Mouse (Mus musculus): Measurements from ENCODE around the gene Ccnf. TPM values are rescaled to one million over a fixed set of nuclear protein-coding genes. Genes with fewer than 3 reads are reported as not detected.

The Ccnf gene
- polyA plus RNA-seq, 1 experiment from 2014 or later = 66.6 TPM

- 90% methylated on average over 7 of the region's 7 CpGs for WGBS
- Histone ChIP-seq H3K9me3 (ENCODE audit: control insufficient read depth, low read length) (no peaks in the 10 kb centered on the region), H3K9ac (ENCODE audit: low read depth, low read length) (no peak overlapping the region), H3K27me3 (ENCODE audit: control insufficient read depth, insufficient read depth, low read length) (no peaks in the 10 kb centered on the region), H3K27ac (ENCODE audit: low read depth, low read length) (no peak overlapping the region), H3K4me2 (replicated peaks; ENCODE audit: low read depth, low read length) (no peak overlapping the region), H3K4me3 (ENCODE audit: low read length) (no peak overlapping the region), H3K4me1 (ENCODE audit: control insufficient read depth, insufficient read depth, low read length) (no peaks in the 10 kb centered on the region), H3K36me3 (ENCODE audit: control insufficient read depth, insufficient read depth, low read length) (peaks cover 99% of the 10 kb centered on the region)
- no peak for ATAC-seq (ENCODE audit: low FRiP score, low TSS enrichment)
These were observed 14.4 kb downstream of the Ccnf start for GRCm38 (mm10) chr17:24236921-24237320.

GRCm38 (mm10) chr17:24236479-24236878 lies 14.8 kb downstream of the Ccnf start:
- Histone ChIP-seq H3K4me2 (replicated peaks; ENCODE audit: low read depth, low read length) (no peak overlapping the region), H3K27me3 (ENCODE audit: control insufficient read depth, insufficient read depth, low read length) (no peaks in the 10 kb centered on the region), H3K4me1 (ENCODE audit: control insufficient read depth, insufficient read depth, low read length) (no peaks in the 10 kb centered on the region), H3K27ac (ENCODE audit: low read depth, low read length) (no peak overlapping the region), H3K9me3 (ENCODE audit: control insufficient read depth, low read length) (no peaks in the 10 kb centered on the region), H3K9ac (ENCODE audit: low read depth, low read length) (no peak overlapping the region), H3K4me3 (ENCODE audit: low read length) (no peak overlapping the region), H3K36me3 (ENCODE audit: control insufficient read depth, insufficient read depth, low read length) (peaks cover 99% of the 10 kb centered on the region)
- 97% methylated on average over 1 of the region's 1 CpGs for WGBS
- ATAC-seq (ENCODE audit: low FRiP score, low TSS enrichment) = no peak

GRCm38 (mm10) chr17:24227941-24228340 lies 23.3 kb downstream of the Ccnf start:
- H3K9ac ChIP-seq (ENCODE audit: low read depth, low read length) = no peak overlapping the region
- H3K4me1 ChIP-seq (ENCODE audit: control insufficient read depth, insufficient read depth, low read length) = no peaks in the 10 kb centered on the region
- H3K4me2 ChIP-seq (replicated peaks; ENCODE audit: low read depth, low read length) = no peak overlapping the region
- WGBS = 87% methylated on average over 7 of the region's 7 CpGs
- no peaks in the 10 kb centered on the region for H3K27me3 ChIP-seq (ENCODE audit: control insufficient read depth, insufficient read depth, low read length)
- peaks cover 93% of the 10 kb centered on the region for H3K36me3 ChIP-seq (ENCODE audit: control insufficient read depth, insufficient read depth, low read length)
- H3K9me3 ChIP-seq (ENCODE audit: control insufficient read depth, low read length) = no peaks in the 10 kb centered on the region
- no peak overlapping the region for H3K27ac ChIP-seq (ENCODE audit: low read depth, low read length)
- no peak for ATAC-seq (ENCODE audit: low FRiP score, low TSS enrichment)
- no peak overlapping the region for H3K4me3 ChIP-seq (ENCODE audit: low read length)

- Histone ChIP-seq H3K27me3 (ENCODE audit: control insufficient read depth, insufficient read depth, low read length) (no peaks in the 10 kb centered on the region), H3K36me3 (ENCODE audit: control insufficient read depth, insufficient read depth, low read length) (peaks cover 89% of the 10 kb centered on the region), H3K9ac (ENCODE audit: low read depth, low read length) (no peak overlapping the region), H3K9me3 (ENCODE audit: control insufficient read depth, low read length) (no peaks in the 10 kb centered on the region), H3K27ac (ENCODE audit: low read depth, low read length) (no peak overlapping the region), H3K4me2 (replicated peaks; ENCODE audit: low read depth, low read length) (no peak overlapping the region), H3K4me3 (ENCODE audit: low read length) (no peak overlapping the region), H3K4me1 (ENCODE audit: control insufficient read depth, insufficient read depth, low read length) (no peaks in the 10 kb centered on the region)
- ATAC-seq (ENCODE audit: low FRiP score, low TSS enrichment) = no peak
- WGBS = 98% methylated on average over 8 of the region's 8 CpGs
These were observed 24.6 kb downstream of the Ccnf start for GRCm38 (mm10) chr17:24226721-24227120.

GRCm38 (mm10) chr17:24225851-24226250 lies 25.4 kb downstream of the Ccnf start:
- Histone ChIP-seq H3K4me2 (replicated peaks; ENCODE audit: low read depth, low read length) (no peak overlapping the region), H3K36me3 (ENCODE audit: control insufficient read depth, insufficient read depth, low read length) (peaks cover 80% of the 10 kb centered on the region), H3K4me3 (ENCODE audit: low read length) (no peak overlapping the region), H3K9me3 (ENCODE audit: control insufficient read depth, low read length) (no peaks in the 10 kb centered on the region), H3K27ac (ENCODE audit: low read depth, low read length) (no peak overlapping the region), H3K9ac (ENCODE audit: low read depth, low read length) (no peak overlapping the region), H3K27me3 (ENCODE audit: control insufficient read depth, insufficient read depth, low read length) (no peaks in the 10 kb centered on the region), H3K4me1 (ENCODE audit: control insufficient read depth, insufficient read depth, low read length) (no peaks in the 10 kb centered on the region; the same call in 1 of the 2 replicates)
- ATAC-seq (ENCODE audit: low FRiP score, low TSS enrichment) = no peak
- 95% methylated on average over 5 of the region's 5 CpGs for WGBS

GRCm38 (mm10) chr17:24224741-24225140 lies 26.5 kb downstream of the Ccnf start:
- Histone ChIP-seq H3K9ac (ENCODE audit: low read depth, low read length) (no peak overlapping the region), H3K4me3 (ENCODE audit: low read length) (no peak overlapping the region), H3K4me1 (ENCODE audit: control insufficient read depth, insufficient read depth, low read length) (peaks cover 3% of the 10 kb centered on the region), H3K9me3 (ENCODE audit: control insufficient read depth, low read length) (no peaks in the 10 kb centered on the region), H3K4me2 (replicated peaks; ENCODE audit: low read depth, low read length) (no peak overlapping the region), H3K36me3 (ENCODE audit: control insufficient read depth, insufficient read depth, low read length) (peaks cover 69% of the 10 kb centered on the region), H3K27me3 (ENCODE audit: control insufficient read depth, insufficient read depth, low read length) (no peaks in the 10 kb centered on the region), H3K27ac (ENCODE audit: low read depth, low read length) (no peak overlapping the region)
- 87% methylated on average over 10 of the region's 10 CpGs for WGBS
- no peak for ATAC-seq (ENCODE audit: low FRiP score, low TSS enrichment)

GRCm38 (mm10) chr17:24223513-24223912 lies 27.8 kb downstream of the Ccnf start:
- H3K36me3 ChIP-seq (ENCODE audit: control insufficient read depth, insufficient read depth, low read length) = peaks cover 59% of the 10 kb centered on the region
- H3K9ac ChIP-seq (ENCODE audit: low read depth, low read length) = no peak overlapping the region
- 86% methylated on average over 5 of the region's 5 CpGs for WGBS

GRCm38 (mm10) chr17:24222653-24223052 lies 28.6 kb downstream of the Ccnf start:
- no peak overlapping the region for H3K4me3 ChIP-seq (ENCODE audit: low read length)
- H3K9me3 ChIP-seq (ENCODE audit: control insufficient read depth, low read length) = no peaks in the 10 kb centered on the region
- peaks cover 7% of the 10 kb centered on the region for H3K4me1 ChIP-seq (ENCODE audit: control insufficient read depth, insufficient read depth, low read length)
- no peak overlapping the region for H3K9ac ChIP-seq (ENCODE audit: low read depth, low read length)
- H3K4me2 ChIP-seq (replicated peaks; ENCODE audit: low read depth, low read length) = no peak overlapping the region
- 71% methylated on average over 6 of the region's 6 CpGs for WGBS
- peaks cover 57% of the 10 kb centered on the region for H3K36me3 ChIP-seq (ENCODE audit: control insufficient read depth, insufficient read depth, low read length)
- ATAC-seq (ENCODE audit: low FRiP score, low TSS enrichment) = no peak
- no peaks in the 10 kb centered on the region for H3K27me3 ChIP-seq (ENCODE audit: control insufficient read depth, insufficient read depth, low read length)
- H3K27ac ChIP-seq (ENCODE audit: low read depth, low read length) = no peak overlapping the region

More at GRCm38 (mm10) chr17:24223513-24223912, 27.8 kb downstream of the Ccnf start:
- H3K27ac ChIP-seq (ENCODE audit: low read depth, low read length) = no peak overlapping the region
- no peak overlapping the region for H3K4me3 ChIP-seq (ENCODE audit: low read length)
- no peaks in the 10 kb centered on the region for H3K27me3 ChIP-seq (ENCODE audit: control insufficient read depth, insufficient read depth, low read length)
- no peak overlapping the region for H3K4me2 ChIP-seq (replicated peaks; ENCODE audit: low read depth, low read length)
- H3K4me1 ChIP-seq (ENCODE audit: control insufficient read depth, insufficient read depth, low read length) = peaks cover 7% of the 10 kb centered on the region
- H3K9me3 ChIP-seq (ENCODE audit: control insufficient read depth, low read length) = no peaks in the 10 kb centered on the region
- no peak for ATAC-seq (ENCODE audit: low FRiP score, low TSS enrichment)

GRCm38 (mm10) chr17:24220435-24221411 lies 30.6 kb downstream of the Ccnf start, which contains the start of gene Tedc2:
TSS of gene Tedc2 (minus strand) at chr17:24220851.
- H3K36me3 ChIP-seq (ENCODE audit: control insufficient read depth, insufficient read depth, low read length) = peaks cover 56% of the 10 kb centered on the region
- no peaks in the 10 kb centered on the region for H3K9me3 ChIP-seq (ENCODE audit: control insufficient read depth, low read length)
- H3K4me3 ChIP-seq (ENCODE audit: low read length) = peak within 1 kb of the TSS; percentile 74
- H3K27ac ChIP-seq (ENCODE audit: low read depth, low read length) = peak within 1 kb of the TSS; percentile 18; the same call in 1 of the 2 replicates
- peaks cover 7% of the 10 kb centered on the region for H3K4me1 ChIP-seq (ENCODE audit: control insufficient read depth, insufficient read depth, low read length)
- peak within 1 kb of the TSS; percentile 70 for H3K4me2 ChIP-seq (replicated peaks; ENCODE audit: low read depth, low read length)
- 6% methylated on average over 41 of the region's 41 CpGs for WGBS
- no peaks in the 10 kb centered on the region for H3K27me3 ChIP-seq (ENCODE audit: control insufficient read depth, insufficient read depth, low read length)
- peak within 1 kb of the TSS; percentile 71 for H3K9ac ChIP-seq (ENCODE audit: low read depth, low read length)
- peak; percentile 94 for ATAC-seq (ENCODE audit: low FRiP score, low TSS enrichment)
